Mouse (Mus musculus): ENCODE measurements at regions not wholly inside any gene's neighbourhood (a gene's known extent, or its start where the extent isn't known, plus 50 kb on each side); places are given as distances from the start of the nearest gene placed in this dataset.

DNA sequence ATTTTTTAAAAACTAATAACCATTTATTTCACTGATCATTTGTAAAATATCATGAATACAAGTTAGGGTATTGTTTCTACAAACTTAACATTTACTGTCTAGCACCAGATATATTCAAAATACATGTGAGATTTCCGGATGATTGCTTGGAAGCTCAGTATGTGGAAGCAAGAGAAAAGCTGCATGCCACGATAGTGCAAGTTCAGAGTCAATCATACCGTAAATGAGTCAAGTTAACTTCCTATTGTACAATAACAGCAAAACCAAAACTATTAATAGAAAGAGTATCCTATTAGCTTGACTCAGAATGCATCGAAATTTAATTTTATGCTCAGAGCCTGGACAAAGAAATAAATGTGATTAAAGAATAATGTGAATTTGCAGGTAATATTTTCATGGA, 1284.6 kb upstream of the Cited2 start:
- DNase-seq (ENCODE audit: low spot score in 2 of 2) = no peak

DNA sequence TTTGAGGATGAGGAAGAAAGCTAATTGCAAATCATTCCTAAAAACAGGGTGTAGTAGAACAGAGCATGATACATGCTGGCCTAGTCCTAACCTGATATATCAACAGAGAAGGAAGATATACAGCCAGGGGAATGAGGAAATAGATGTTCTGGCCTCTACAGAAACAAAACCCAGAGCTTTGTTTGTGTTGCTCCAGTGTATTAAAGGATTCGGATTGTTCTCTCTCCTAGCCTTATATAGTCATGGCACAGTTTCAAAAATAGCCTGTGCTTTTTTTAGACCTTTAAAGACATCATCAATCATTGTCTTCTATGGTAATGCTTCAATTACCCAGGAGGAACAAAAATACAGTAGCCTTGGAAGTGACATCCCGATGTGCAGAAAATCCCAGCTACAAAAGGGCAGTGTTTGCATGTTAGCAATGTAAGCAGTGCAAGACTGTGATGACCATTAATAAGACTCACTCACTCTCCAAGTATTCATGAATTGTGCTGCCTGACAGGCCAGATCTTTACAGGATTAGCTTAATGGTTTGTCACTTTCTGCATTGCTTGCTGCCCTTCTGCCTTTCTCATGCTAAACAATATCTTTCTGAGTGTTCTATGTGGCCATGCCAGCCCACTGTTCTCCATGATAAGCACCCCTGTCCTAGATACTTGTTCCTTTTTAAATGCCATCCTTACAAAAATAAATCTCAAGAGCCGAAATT, 1281.9 kb upstream of the Cited2 start:
- no peak for DNase-seq (ENCODE audit: low spot score in 2 of 2)

DNA sequence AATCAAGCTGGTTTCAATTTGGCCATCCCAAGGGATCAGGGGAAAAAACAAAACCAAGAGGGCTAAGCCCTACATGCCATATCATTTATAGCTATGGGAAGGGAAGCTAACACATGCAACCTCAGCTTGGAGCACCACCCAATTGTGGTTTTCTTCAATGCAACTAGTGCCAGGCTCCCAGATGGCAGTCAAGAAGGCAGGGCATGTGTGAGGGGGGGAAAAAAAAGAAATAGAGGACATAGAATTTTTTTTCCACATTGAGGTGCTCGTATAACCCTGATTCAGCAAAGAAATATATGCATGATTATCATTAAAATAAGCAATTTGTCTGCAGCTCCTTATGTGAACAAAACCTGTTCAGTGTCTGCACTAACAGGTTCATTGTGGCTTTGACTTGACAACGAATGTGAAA, 1281.4 kb upstream of the Cited2 start:
- DNase-seq (ENCODE audit: low spot score in 2 of 2) = no peak

DNA sequence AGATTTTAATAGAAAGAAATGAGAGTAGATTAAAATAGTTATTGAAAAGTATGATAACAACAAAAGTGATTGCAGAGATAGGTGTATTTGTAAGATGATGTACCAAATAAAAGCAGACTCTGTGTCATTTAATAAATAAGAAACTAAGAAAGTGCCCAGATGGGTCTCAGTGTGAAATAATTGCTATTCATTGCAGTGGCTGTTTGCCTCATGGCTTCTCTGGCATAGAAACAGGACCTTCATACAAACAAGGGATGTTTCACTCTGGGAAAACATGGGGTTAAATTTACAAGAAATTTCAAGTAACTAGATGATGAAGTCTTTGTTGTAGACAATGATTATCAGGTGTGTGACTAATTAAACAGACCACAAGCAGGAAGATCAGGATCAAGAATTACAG, 1279.1 kb upstream of the Cited2 start:
- no peak for DNase-seq (ENCODE audit: low spot score in 2 of 2)

DNA sequence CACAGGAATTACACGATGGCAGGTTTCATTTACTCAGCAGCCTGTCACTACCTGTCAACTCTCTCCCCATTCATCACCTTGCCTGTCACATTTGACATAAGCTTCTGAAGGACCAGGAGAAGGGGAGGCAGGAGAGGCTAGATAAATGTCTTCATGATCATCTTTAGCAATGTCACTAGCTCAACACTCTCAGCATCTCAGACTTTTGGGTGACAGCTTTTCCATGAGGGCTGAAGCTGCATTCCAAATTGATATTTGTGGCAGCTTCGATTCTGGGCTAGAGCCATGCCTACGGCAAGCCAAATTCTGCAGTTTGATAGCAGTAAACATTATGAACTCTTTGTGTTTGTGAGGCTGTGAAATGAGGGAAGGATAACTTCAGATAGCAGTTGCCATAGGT, 1255.1 kb upstream of the Cited2 start:
- no peak for DNase-seq (ENCODE audit: low spot score in 2 of 2)

DNA sequence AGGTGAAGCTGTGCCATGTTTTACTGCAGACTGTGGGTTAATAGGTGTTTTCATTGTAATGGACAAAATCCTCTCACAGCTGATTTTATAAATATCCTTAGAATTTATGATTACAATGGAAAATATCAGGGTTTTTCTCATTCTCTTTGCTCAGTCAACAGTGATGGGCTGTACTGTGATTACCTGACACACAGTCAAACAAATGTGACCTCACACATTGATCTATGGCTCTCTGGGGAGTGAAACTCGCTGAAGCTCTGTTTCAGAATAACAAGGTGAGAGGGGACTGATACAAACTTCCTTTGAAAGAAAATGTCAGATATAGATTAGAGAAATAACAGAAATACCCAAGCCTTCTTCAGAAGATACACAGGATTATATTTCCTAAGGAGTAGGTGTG, 1253.3 kb upstream of the Cited2 start:
- DNase-seq (ENCODE audit: low spot score in 2 of 2) = no peak

DNA sequence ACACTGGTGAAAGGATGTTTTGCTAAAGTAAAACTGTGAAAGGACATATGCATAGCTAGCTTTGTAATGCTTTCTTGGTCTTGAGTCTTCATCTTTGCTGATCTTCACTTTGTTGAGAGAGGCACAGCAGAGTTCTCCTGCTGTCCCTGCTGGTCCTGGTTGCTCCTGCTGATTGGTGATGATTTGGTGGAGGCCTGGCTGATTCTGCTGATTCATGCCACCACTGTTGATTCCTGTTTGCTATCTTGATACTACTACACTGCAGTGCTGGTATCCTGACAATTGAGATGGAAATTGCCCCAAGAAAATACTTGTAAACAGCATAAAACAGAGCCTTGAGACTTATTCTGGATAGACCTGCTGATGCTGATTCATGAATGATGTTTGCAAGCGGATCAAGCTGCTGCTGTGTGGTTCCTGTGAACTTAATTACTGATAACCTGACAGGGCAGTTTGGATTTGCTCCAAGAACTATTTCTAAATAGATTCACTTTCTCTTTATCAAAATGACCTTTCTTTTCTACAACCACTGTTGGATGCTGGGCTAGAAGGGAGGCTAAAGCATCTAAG, 1249.0 kb upstream of the Cited2 start:
- no peak for DNase-seq (ENCODE audit: low spot score in 2 of 2)

DNA sequence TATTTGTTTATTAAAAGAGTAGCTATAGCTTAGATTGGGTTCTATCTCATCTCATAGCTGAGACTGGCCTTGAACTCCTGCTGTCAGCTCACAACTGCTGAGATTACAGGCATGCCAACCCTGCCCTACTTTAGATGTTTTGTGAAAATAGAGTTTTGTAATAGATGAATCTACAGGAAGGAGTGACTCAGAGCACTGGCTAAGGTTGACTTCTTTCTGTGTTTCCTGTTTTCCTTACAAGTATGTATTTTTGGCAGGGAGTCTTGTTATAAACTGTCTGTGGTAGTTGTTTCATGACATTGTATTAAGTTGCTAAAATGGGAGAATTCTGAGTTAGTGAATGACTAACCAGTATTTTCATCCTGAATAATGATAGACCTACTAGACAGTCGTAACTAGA, 1224.4 kb upstream of the Cited2 start:
- no peak for DNase-seq (ENCODE audit: low spot score in 2 of 2)

DNA sequence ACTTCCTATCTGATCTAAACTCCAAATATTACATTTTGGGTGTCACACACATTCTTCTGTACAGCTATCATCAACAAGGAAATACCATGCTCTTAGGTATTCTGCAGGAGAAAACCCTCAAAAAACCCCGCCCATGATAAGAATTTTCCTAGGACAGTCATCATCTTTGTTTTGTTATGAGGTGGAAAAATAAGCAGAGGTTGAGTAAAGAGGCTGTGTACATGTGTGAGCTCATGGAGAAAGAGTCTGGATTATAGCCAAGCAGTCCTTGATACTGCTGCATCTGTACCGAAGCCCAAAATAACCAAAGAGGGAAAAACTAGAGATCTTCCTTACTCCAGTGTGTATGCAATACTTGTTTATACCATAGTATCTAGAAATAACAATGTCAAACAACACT, 1215.3 kb upstream of the Cited2 start:
- DNase-seq (ENCODE audit: low spot score in 2 of 2) = no peak

DNA sequence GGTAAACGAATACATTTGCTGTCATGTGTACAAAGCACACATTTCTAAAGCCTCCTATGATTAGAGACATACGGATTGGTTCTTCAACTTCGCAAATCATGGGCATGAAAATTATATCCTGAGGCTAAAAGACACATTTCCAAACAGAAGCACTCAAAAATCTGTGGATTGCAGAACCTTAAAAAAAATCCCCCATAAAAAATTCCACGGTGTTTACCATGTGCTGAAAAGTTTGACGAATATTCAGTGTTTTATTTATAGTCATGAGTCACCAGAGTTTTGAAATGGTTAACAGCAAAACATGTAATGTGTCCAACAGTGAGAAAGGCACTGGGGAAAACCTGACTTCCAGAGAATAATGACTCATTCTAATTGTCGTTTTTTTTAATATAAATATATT, 1214.9 kb upstream of the Cited2 start:
- no peak for DNase-seq (ENCODE audit: low spot score in 2 of 2)

DNA sequence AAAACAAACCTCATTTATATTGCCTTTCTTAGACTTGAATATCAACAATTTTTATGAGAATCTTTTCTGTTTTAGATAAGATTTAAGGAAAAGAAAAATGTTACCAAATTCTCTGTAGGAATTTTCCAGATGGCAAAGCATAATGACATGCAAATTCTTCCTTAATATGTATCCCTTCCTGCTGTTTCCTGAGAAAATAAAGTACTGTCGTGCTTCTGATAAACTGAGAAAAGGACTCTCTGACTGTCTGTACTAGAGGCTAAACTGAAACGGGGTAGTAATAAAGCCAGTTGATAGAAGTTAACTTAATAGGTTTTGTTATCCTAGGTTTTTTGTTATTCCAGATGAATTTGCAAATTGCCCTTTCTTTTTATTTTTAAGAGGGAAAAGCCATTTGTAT, 1208.4 kb upstream of the Cited2 start:
- no peak for DNase-seq (ENCODE audit: low spot score in 2 of 2)

DNA sequence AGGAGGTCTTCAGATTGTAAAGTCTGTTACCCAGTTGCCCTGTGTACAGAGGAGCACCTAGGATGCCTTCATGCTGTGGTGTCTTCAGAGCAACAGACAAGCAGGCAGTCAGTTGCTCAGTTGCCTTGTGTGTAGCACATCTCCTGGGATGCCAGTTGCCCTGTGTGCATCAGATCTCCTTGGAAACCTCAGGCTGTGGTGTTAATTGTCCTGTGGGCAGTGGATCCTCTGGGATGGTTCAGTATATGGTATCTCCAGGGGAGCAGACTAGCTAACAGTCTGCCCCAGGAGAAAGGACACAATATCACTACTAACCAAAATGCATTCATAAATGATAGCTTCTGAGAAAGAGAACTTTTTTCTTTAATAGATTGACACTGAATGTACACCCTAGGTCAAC, 1201.1 kb upstream of the Cited2 start:
- DNase-seq (ENCODE audit: low spot score in 2 of 2) = no peak

DNA sequence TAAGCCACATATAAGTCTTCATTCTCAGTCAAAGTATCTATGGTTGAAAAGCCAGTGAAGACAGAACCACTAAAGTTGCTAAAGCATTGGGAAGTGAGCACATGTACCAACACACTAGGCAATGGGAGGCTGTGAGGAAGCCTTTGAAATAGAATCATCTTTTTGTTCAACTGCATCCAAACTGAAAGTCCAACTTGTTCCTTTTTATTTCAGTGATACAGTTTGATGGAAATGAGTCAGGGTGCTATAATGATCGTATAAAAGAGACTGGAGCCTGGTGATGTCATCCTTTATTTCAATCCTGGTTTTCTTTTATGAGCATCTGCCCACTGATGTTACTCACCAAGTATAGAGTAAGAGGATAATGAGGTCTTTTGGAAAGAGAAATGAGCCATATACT, 1198.9 kb upstream of the Cited2 start:
- DNase-seq (ENCODE audit: low spot score in 2 of 2) = no peak

DNA sequence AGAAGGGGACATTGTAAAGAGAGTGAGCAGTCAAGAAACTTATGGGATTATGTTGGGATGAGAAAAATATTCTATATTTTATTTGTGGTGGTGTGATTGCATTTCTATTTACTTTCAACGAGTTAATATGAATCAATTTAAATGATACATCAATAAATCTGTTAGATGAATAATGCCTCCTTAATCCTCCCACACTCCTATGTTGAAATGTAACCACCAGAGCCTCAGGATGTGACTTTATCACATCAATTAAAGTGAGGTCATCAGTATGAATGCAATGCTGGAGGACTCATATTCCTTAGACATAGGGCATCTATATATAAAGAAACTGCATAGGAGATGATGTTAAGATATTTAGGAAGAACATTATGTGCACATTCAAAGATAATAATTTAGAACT, 1195.3 kb upstream of the Cited2 start:
- DNase-seq (ENCODE audit: low spot score in 2 of 2) = no peak

DNA sequence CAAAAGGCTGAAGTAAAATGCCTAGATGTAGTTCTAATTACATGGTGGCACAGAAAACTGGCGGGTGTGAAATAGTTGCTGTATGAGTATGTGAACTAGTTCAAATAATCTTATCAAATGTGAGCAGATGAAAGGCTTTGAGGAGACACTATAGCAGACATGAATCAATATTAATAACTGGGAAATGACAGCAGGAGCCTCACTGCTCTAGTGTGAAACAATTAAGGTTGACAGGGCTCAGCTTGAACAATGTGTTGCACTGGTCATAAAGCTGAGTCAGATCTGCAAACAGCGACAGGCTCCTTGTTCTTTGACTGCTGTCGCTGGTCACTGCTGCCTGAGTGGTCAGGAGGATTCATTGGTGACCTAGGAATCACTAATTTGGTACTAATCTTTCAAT, 1185.4 kb upstream of the Cited2 start:
- no peak for DNase-seq (ENCODE audit: low spot score in 2 of 2)

DNA sequence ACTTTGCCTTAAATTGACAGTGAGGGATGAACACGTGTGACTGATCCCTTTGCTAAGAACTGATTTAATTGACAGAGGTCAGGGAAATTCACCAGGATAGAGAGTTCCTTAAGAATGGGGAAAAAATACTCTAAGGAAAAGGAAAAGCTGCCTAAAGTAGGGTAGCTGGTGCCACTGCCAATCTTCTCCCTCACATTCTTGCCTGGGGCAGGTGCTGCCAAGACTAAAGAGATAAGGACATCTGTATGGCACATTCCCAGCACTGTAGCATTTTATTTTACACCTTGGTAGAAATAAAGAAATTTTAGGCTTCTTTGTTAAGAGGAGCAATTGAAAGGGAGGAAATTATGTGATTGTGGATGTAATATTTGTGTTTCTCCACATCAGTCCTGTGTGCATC, 1184.6 kb upstream of the Cited2 start:
- DNase-seq (ENCODE audit: low spot score in 2 of 2) = no peak

DNA sequence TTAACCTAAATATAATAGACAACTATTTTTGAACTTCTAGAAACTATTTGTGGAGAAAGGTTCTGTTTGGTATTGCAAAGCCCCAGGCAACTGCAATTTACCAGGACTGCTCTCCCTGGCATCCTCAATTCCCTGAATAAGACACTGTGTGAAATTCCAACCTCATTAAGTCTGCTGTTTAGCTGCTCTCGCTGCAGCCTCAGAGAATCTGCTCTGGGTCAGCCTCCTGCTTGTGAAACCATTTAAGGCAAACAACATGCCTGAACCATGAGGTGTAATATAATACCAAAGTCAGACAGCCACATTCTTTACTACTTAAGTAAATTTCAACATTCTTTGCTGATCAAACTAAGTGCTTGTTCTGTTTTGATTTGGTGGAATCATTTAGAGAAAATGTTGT, 1177.6 kb upstream of the Cited2 start:
- no peak for DNase-seq (ENCODE audit: low spot score in 2 of 2)

DNA sequence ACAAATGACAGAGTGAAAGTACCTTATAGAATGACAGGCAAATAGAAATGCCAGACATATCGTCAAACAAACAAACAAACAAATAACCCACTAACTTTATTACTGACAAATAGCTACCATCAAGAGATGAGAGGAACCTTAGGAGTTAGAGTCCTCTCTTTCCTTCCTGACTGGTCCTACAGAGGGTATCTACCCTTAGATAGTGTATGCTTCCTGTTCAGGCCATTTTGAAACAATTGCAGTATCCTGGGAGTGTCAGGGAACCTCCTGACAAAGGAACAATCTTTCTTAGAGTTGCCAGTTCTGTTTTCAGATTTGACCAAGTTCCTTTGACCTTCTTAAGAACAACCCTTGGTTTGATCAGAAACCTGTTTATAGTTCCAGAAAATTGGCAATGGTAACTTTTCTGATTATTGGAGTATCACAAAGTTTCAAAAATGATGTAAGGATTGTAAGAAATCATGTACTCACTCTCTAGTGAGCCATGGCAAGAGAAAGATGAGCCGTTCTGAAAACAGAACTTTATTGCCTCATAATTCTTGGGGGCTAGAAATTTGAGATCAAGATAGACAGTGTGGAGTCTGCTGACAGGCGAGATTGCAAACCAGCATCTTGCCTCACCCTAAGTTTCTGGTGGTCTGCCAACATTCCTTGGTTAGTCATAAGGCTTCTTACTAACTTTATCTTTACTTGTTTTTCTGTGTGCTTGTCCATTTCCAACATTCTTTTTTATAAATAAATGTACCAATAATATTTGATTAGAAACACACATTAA, 1170.0 kb upstream of the Cited2 start:
- peak in 1 of 2 experiments; percentile 31 for DNase-seq (ENCODE audit: low spot score in 2 of 2)

DNA sequence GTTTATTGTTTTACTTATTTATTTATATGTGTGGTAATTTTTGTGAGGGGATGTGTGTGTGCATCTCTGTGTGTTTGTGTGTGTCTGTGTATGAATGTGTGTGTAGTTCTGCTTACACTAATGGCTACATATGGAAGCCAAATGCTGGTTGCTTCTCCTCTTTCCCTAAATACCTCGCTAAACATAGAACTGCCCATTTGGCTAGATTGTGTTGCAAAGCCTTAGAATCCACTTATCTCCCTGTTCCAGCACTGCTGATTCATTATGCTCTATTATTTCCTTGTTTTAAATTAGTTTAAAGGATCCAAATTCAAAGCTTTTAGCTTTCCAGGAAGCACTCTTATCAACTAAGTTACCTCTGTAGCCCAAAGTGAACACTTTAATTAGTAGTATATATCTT, 1148.5 kb upstream of the Cited2 start:
- no peak for DNase-seq (ENCODE audit: low spot score in 2 of 2)

DNA sequence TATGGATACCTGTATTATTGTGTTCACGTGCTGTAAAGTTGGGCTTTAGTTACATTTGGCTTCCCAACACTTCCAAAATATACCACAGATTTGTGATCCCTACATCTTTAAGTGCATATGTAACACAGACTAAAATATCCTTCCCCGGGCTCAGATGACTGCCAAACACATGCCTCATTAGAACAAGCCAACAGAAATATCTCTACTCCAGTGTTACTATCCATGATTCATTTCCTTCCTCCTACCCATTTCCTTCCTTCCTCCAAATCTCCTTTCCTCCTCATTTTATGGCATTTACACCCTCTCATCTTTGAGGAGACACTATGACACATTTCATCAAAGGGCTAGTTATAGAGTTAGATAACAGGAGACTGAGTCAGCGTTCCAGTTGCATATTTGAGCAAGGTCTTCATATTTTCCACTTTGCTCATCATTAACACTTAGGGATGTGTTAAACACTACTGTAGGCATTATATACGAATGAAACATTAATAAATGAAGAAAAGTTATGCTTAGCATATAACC, 1144.4 kb upstream of the Cited2 start:
- DNase-seq (ENCODE audit: low spot score in 2 of 2) = no peak

DNA sequence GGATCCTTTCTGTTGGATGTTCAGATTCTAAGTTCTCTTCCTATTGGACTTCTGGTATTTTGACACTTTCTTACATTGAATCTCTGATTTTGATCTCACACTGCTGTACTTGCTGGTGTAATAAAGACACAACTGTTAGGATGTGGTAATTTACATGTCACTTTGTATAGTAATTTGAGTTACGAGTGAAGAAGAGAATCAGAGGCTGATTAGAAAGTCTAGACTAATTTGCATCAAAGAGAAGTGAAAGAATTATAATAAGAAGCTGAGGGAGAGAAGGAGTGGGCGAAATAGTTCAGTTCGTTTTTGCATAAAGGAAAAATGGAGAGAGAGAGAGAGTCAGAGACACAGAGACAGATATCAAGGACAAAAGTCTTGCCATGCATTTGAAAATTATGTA, 1142.8 kb upstream of the Cited2 start:
- no peak for DNase-seq (ENCODE audit: low spot score in 2 of 2)

DNA sequence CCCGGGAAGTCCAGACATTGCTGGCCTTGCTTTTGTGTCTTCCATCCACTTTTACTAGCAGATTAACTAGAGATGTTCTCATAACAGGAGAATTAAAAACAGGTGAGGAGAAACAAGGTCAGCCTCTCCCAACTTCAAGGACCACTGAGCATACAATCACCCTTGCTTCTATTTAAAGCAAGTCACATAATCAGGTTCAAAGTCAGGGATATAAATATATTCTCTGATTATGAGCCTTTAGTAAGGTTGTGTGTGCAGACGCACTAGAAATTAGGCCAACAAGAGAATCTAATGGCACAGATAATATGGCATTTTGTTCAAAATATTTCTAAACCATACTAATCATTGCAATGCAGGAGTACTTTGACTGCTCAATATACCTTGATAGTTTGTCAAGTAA, 1134.2 kb upstream of the Cited2 start:
- DNase-seq (ENCODE audit: low spot score in 2 of 2) = no peak

DNA sequence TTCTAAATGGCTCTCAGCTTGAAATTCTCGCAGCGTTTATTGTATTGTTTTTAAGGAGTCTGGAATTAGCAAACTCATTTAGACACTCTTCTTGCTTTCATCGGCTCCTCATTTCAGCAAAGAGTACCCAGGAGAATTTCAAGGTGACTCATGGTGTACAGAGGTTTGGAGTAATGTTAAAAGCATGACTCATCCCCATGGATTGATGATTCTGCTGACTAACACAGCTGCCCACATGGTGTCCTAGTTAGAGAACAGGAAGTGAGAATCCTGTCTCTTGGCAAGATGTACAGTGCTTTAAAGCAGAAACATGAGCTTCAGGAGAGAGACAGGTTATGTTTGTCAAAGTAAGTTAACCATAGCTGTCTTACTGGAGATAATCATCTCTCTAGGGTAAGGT, 1133.6 kb upstream of the Cited2 start:
- DNase-seq (ENCODE audit: low spot score in 2 of 2) = no peak
